Mouse (Mus musculus): ENCODE results near the gene Plin3. TPM values are rescaled to one million over a fixed set of nuclear protein-coding genes. Genes with fewer than 3 reads are reported as not detected.

Plin3 gene
- polyA plus RNA-seq, 1 experiment, result not detected

DNA sequence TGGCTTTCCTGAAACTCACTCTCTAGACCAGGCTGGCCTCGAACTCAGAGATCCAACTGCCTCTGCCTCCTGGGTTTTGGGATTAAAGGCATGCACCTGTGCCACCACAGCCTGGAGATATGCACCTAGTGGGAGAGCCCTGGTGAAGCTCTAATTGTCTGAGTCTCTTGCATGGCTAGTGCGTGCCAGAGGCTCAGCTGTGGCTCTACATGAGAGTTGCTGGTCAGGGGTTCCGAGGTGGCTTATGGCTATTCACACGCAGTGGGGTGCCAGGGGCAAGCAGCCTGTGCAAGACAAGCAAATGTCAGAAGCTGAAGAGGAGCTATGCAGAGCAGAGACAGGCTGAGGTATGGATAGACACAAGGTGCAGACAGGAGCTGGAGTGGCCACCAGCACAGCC, 38.0 kb downstream of the Plin3 start:
- WGBS, result 81% methylated on average over 4 of the region's 4 CpGs
- H3K27ac ChIP-seq (ENCODE audit: insufficient read depth, low read depth, low read length), result peak overlapping the region; percentile 85

DNA sequence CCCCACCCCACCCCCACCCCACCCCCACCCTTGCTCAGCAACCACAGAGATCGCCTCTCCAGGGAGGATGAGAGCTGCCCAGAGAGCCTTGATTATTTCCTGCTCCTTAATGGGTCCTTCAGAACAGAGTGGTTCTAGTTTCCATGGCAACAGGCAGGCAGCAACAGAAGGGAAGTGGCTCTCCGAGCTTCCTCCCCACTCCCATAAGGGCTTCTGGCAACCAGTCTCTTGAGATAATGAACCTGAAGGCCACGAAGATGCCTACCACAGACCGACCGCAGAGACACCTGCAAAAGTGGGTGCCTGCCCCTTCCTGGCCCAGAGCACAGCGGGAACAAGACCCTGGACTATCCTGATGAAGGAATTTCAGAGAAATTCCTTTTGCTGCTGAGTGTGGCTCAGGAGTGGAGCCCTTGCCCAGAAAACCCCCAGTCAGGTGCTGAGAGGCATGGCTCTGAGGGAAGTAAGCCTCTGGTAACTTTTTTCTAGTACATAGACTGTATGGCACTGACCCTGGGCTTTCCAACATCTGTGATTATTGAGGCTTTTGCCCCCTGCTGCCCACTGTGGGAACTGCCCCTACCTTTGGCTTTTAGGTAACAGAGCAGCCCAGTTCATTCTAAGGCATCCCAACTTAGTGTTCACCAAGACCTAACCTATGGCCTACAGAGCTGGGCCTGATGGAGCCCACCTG, 41.4 kb downstream of the Plin3 start:
- peak overlapping the region; percentile 73 for H3K27ac ChIP-seq (ENCODE audit: insufficient read depth, low read depth, low read length)
- TF ChIP-seq CTCF (IDR thresholded peaks at IDR 0.05; ENCODE audit: insufficient read depth, low read depth, low read length) (peak; percentile 38; the same call in 1 of the 2 replicates), POLR2A (IDR thresholded peaks at IDR 0.05; ENCODE audit: insufficient read depth, low read depth, low read length) (no peak)
- peaks cover 22% of the 10 kb centered on the region for H3K4me1 ChIP-seq (ENCODE audit: control insufficient read depth, insufficient read depth, low read length)
- WGBS, result 5% methylated on average over 6 of the region's 6 CpGs
- 0 out of 2 replicates have a peak overlapping the region, but pooled peaks have one; percentile 3 for H3K4me3 ChIP-seq (ENCODE audit: insufficient read depth, low read depth, low read length)

More for the DNA sequence above, 38.0 kb downstream of the Plin3 start:
- H3K4me3 ChIP-seq (ENCODE audit: insufficient read depth, low read depth, low read length), result no peak overlapping the region
- TF ChIP-seq POLR2A (IDR thresholded peaks at IDR 0.05; ENCODE audit: insufficient read depth, low read depth, low read length) (no peak), CTCF (IDR thresholded peaks at IDR 0.05; ENCODE audit: insufficient read depth, low read depth, low read length) (no peak)
- peaks cover 47% of the 10 kb centered on the region for H3K4me1 ChIP-seq (ENCODE audit: control insufficient read depth, insufficient read depth, low read length)

DNA sequence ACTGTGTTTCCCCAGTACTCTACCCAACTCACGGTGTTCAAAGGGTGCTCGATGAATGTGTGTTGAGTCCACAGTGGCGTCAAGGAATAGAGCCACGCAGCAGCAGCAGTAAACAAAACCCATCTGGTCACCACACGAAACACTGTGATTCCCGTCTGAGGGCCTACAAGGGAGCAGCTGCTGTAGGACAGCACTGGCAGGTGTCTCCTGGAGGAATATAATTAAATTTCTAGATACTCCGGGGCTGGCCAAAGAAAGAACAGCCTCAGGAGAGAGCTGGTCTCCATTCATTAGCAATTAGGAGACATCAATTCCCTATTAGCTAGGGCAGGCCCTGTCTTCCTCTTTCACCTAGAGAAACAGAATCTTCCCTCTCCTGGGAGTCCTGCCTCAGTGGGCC, 47.1 kb downstream of the Plin3 start:
- Histone ChIP-seq H3K4me3 (ENCODE audit: insufficient read depth, low read depth, low read length) (no peak overlapping the region), H3K4me1 (ENCODE audit: control insufficient read depth, insufficient read depth, low read length) (peaks cover 13% of the 10 kb centered on the region; the same call in 1 of the 2 replicates), H3K27ac (ENCODE audit: insufficient read depth, low read depth, low read length) (no peak overlapping the region)
- TF ChIP-seq CTCF (IDR thresholded peaks at IDR 0.05; ENCODE audit: insufficient read depth, low read depth, low read length) (no peak), POLR2A (IDR thresholded peaks at IDR 0.05; ENCODE audit: insufficient read depth, low read depth, low read length) (no peak)
- 63% methylated on average over 7 of the region's 7 CpGs for WGBS

DNA sequence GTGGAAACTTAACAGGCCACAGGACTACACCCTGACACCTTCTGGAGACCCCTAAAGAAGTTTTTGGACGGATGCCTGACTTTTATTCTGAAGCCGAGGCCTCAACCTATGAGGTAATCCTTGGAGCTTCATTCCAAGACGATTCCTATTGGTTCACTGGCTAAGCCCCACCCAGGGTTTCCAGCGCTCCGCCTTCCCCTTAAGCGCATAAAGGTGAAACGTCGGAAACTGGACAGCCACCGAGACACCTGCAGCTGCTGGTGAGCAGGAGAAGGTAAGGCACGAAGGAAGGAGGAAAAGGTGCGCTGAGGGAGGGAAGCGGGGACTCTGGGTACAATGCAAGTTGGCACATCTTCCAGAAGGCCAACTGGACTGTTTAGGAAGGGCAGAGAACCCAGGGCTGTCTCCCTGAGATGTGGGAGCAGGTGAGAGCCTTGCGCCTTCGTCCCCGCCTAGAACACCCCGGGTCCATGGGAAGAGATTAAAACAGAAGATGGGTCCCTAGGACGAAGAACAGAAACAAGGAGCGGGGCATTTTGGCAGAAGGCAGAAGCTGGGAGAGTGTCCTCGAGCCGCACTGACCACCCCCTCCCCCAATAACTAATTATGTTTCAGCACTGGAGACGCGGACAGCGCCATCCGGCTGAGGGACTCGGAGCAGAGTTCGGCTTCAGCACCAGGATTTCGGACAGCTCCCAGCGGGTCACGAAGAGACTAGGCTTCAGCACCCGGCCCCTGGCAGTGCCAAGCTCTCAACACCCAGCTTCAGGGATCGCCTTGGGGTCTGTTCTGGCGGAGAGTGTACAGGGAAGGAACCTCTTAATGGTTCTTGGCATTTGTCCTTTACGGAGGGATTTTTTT, 50.9 kb downstream of the Plin3 start:
- Histone ChIP-seq H3K27ac (ENCODE audit: insufficient read depth, low read depth, low read length) (peak overlapping the region; percentile 63), H3K4me1 (ENCODE audit: control insufficient read depth, insufficient read depth, low read length) (peaks cover 9% of the 10 kb centered on the region), H3K4me3 (ENCODE audit: insufficient read depth, low read depth, low read length) (peak overlapping the region; percentile 79)
- TF ChIP-seq POLR2A (IDR thresholded peaks at IDR 0.05; ENCODE audit: insufficient read depth, low read depth, low read length) (peak; percentile 87; the same call in 1 of the 2 replicates), CTCF (IDR thresholded peaks at IDR 0.05; ENCODE audit: insufficient read depth, low read depth, low read length) (no peak)
- WGBS, result under 1% methylated on average over 33 of the region's 33 CpGs

DNA sequence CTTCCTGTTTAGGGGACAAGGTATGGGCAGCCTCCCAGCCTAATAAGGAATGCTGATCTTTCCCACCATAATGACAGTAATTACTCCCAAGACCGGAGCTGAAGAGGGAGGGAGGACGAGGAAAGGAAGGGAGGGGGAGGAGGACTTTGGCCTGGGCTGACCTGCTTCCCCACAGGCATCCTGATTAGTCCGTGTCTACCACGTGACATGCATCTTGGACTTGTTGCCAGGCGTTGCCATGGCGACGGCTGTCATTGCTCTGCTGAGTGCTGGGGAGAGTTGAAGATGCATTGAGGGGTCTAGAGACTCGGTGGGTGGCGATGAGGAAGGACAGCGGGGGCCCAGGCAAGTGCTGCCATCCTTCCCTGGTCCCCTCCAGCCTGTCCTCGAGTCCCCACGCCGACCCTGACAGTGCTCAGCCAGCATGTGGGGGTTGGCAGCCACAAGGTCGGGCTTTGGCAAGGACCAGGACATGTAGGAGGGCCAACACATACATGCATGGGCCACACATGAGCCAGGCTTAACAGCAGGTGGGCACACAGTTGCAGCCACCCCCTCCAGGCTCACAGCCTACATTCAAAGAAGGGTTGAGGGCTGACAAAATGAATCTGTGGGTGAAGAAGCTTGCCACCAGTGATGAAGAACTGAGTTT, 58.7 kb downstream of the Plin3 start:
- H3K4me3 ChIP-seq (ENCODE audit: insufficient read depth, low read depth, low read length), result peak overlapping the region; percentile 11; the same call in 1 of the 2 replicates
- H3K4me1 ChIP-seq (ENCODE audit: control insufficient read depth, insufficient read depth, low read length), result peaks cover 19% of the 10 kb centered on the region
- WGBS, result 1% methylated on average over 14 of the region's 14 CpGs
- H3K27ac ChIP-seq (ENCODE audit: insufficient read depth, low read depth, low read length), result peak overlapping the region; percentile 92
- TF ChIP-seq POLR2A (IDR thresholded peaks at IDR 0.05; ENCODE audit: insufficient read depth, low read depth, low read length), result no peak
- TF ChIP-seq CTCF (IDR thresholded peaks at IDR 0.05; ENCODE audit: insufficient read depth, low read depth, low read length), result no peak

DNA sequence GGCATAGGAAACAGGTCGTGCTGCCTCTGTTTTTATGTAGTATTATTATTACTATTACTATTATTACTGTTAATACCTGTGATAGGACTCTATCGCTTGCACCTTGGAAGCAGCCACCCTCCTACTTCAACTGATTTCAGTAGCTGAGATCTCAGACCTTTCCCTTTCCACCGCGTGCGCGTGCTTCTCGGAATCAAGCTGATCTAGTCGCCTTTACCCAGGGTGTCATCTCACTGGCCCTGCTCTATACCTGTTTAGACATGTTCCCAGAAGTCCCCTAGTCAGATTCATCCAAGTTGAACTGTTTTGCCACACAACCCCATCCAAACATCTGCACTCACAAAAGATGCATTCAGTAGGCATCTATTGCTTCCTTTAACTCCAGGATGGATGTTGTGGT, 59.3 kb downstream of the Plin3 start:
- peak overlapping the region; percentile 65 for H3K27ac ChIP-seq (ENCODE audit: insufficient read depth, low read depth, low read length)
- TF ChIP-seq CTCF (IDR thresholded peaks at IDR 0.05; ENCODE audit: insufficient read depth, low read depth, low read length) (no peak), POLR2A (IDR thresholded peaks at IDR 0.05; ENCODE audit: insufficient read depth, low read depth, low read length) (no peak)
- no peak overlapping the region for H3K4me3 ChIP-seq (ENCODE audit: insufficient read depth, low read depth, low read length)
- WGBS, result 32% methylated on average over 8 of the region's 8 CpGs
- H3K4me1 ChIP-seq (ENCODE audit: control insufficient read depth, insufficient read depth, low read length), result peaks cover 19% of the 10 kb centered on the region

DNA sequence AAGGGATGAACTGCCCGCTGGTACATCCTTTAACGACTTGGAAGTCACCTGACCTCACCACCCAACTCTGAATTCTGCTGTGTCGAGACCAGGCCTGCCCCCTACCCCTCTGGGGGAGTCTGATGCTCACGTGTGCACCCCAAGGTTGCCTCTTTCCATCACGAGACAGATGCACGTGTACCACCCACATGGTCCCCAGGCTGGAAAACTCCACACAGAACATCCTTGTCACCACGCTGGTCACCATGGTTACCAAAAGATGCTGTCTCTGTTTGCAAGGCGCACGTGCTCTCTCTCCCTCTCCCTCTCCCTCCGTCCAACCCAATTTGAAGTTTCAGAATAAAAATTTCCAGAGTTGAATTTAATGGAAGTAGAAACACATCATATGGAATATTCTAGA, 62.7 kb downstream of the Plin3 start:
- H3K27ac ChIP-seq (ENCODE audit: insufficient read depth, low read depth, low read length), result no peak overlapping the region
- 24% methylated on average over 10 of the region's 10 CpGs for WGBS
- H3K4me1 ChIP-seq (ENCODE audit: control insufficient read depth, insufficient read depth, low read length), result peaks cover 16% of the 10 kb centered on the region
- no peak overlapping the region for H3K4me3 ChIP-seq (ENCODE audit: insufficient read depth, low read depth, low read length)
- TF ChIP-seq CTCF (IDR thresholded peaks at IDR 0.05; ENCODE audit: insufficient read depth, low read depth, low read length), result no peak
- no peak for TF ChIP-seq POLR2A (IDR thresholded peaks at IDR 0.05; ENCODE audit: insufficient read depth, low read depth, low read length)

Other genes with a start within 250 kb of the Plin3 start
- not detected in 2 replicates for gene Ubxn6, start 217.8 kb downstream of the Plin3 start, polyA plus RNA-seq (2012; ENCODE audit: insufficient read depth, insufficient read length, low replicate concordance, missing spikeins)
- 483 TPM in 1 of 2 replicates, not detected in the other for gene Hdgfl2, start 213.2 kb downstream of the Plin3 start, polyA plus RNA-seq (2012; ENCODE audit: insufficient read depth, insufficient read length, low replicate concordance, missing spikeins)
- not detected in 2 replicates for gene Plin4, start 183.1 kb downstream of the Plin3 start, polyA plus RNA-seq (2012; ENCODE audit: insufficient read depth, insufficient read length, low replicate concordance, missing spikeins)
- not detected in 2 replicates for gene Plin5, start 175.3 kb downstream of the Plin3 start, polyA plus RNA-seq (2012; ENCODE audit: insufficient read depth, insufficient read length, low replicate concordance, missing spikeins)
- gene Lrg1, start 170.9 kb downstream of the Plin3 start, polyA plus RNA-seq (2012; ENCODE audit: insufficient read depth, insufficient read length, low replicate concordance, missing spikeins), result not detected in 2 replicates
- gene Sema6b, start 152.5 kb downstream of the Plin3 start, polyA plus RNA-seq (2012; ENCODE audit: insufficient read depth, insufficient read length, low replicate concordance, missing spikeins), result not detected in 2 replicates
- not detected in 2 replicates for gene Tnfaip8l1, start 130.4 kb downstream of the Plin3 start, polyA plus RNA-seq (2012; ENCODE audit: insufficient read depth, insufficient read length, low replicate concordance, missing spikeins)
- gene Mydgf, start 109.0 kb downstream of the Plin3 start, polyA plus RNA-seq (2012; ENCODE audit: insufficient read depth, insufficient read length, low replicate concordance, missing spikeins), result not detected in 2 replicates
- gene Dpp9, start 74.0 kb downstream of the Plin3 start, polyA plus RNA-seq (2012; ENCODE audit: insufficient read depth, insufficient read length, low replicate concordance, missing spikeins), result not detected in 2 replicates
- gene Fem1a, start 36.1 kb downstream of the Plin3 start, polyA plus RNA-seq (2012; ENCODE audit: insufficient read depth, insufficient read length, low replicate concordance, missing spikeins), result not detected in 2 replicates
- not detected in 2 replicates for gene Ticam1, start 16.1 kb downstream of the Plin3 start, polyA plus RNA-seq (2012; ENCODE audit: insufficient read depth, insufficient read length, low replicate concordance, missing spikeins)
- gene Arrdc5, start 7.4 kb upstream of the Plin3 start, polyA plus RNA-seq (2012; ENCODE audit: insufficient read depth, insufficient read length, low replicate concordance, missing spikeins), result not detected in 2 replicates
- gene Uhrf1, start 10.4 kb upstream of the Plin3 start, polyA plus RNA-seq (2012; ENCODE audit: insufficient read depth, insufficient read length, low replicate concordance, missing spikeins), result not detected in 2 replicates
- gene Kdm4b, start 33.2 kb upstream of the Plin3 start, polyA plus RNA-seq (2012; ENCODE audit: insufficient read depth, insufficient read length, low replicate concordance, missing spikeins), result not detected in 2 replicates
- gene Ptprs, start 183.6 kb upstream of the Plin3 start, polyA plus RNA-seq (2012; ENCODE audit: insufficient read depth, insufficient read length, low replicate concordance, missing spikeins), result 198 and 241 TPM in 2 replicates
- gene Znrf4, start 219.6 kb upstream of the Plin3 start, polyA plus RNA-seq (2012; ENCODE audit: insufficient read depth, insufficient read length, low replicate concordance, missing spikeins), result not detected in 2 replicates